Mouse (Mus musculus) T-helper 1 cell (primary cell): ENCODE data around the gene Epor.

Experiments
- in situ Hi-C: fragments of 300-600 bp; cut with MboI, MseI; formaldehyde crosslinking; loops from one replicate; pipeline ENCODE4 v1.15.1; 2025; ENCODE audit warnings: high pct_unique_total_duplicates

The Epor gene

DNA sequence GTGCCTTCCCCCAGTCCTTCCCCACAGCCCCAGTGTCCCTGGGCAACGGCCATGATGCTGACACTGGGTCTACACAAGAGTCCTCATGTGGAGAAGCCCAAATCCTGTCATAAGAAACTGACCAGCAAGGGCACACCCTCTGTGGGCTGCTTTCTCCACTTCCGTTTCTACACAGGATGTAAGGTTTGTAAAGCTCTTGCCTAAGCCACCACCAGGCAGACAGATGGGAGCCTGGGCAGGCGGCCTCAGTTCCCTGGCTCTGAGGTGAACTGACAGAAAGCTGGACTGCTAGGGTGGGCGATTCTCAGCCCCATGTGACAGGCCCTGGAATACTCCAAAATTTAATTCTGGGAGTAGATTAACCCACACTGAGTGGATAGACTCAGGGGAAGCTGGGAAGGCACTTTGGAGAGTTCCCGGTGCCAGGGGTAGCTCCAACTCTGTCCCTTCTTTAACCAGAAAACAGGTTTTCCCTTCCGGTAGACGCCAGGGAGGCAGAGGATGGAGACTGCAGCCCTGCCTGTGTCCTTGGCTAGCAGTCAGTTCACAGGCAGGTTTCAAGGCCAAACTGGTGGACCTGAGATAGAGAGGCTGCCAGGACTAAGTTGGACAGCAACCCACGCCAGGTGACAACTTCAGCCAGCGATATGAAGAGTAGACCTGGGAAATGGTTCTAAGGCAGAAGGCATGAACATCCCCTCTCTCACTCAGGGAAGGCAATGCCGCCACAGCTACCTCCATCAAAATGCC, 53.7 kb downstream of the Epor start:
- in situ Hi-C loops = no loop called here
